Mouse (Mus musculus): ENCODE measurements at regions not wholly inside any gene's neighbourhood (a gene's known extent, or its start where the extent isn't known, plus 50 kb on each side); places are given as distances from the start of the nearest gene placed in this dataset.

DNA sequence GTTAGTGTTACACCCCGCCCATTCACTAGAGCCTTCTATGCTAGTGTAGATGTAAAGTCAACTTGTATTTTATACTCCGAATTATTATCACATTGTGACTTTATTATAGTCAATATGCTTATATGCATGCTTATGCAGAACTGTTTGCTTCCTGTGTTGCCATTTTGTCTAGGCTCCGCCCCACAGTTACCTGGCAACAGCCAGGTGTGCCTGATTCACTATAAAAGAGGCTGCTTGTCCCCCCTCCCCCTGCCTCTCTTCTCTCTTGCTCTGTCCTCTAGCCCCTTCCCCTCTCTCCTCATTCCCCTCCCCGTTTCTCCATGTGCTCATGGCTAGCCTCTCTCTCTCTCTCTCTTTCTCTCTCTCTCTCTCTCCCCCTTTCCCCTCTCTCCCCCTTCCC lies 185.9 kb upstream of the Ccdc122 start:
- ChIA-PET CTCF (no interaction called here), POLR2A (interaction anchor here in 2 of 4 experiments (1.3 to 1.4 kb wide), 2 partner anchors 25 to 345 kb away, joined by 3 read pairs; no protein-coding TSS in a partner anchor)

DNA sequence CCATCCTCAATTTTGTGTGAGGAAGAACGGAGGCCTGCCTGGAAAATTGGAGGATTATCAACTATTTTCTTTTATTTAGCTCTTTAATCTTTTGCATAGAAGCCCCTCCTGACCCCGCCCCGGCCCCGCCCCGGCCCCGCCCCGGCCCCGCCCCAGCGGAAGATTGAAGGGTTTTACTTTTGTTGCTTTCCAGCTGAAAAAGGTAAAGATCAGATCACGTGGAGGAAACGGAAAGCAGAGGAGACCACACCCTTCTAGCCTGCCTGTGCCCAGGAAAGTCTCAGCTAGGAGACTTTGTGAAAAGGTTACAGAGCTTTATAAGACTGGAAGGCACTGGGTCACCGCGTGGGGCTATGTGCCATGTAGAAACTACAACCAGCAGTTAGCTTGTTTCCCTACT lies 186.5 kb upstream of the Ccdc122 start:
- ChIA-PET POLR2A (interaction anchor here in 2 of 4 experiments (0.5 to 1.3 kb wide), 4 partner anchors 26 to 344 kb away, joined by 3 to 4 read pairs (median 3); no protein-coding TSS in a partner anchor), CTCF (no interaction called here)

DNA sequence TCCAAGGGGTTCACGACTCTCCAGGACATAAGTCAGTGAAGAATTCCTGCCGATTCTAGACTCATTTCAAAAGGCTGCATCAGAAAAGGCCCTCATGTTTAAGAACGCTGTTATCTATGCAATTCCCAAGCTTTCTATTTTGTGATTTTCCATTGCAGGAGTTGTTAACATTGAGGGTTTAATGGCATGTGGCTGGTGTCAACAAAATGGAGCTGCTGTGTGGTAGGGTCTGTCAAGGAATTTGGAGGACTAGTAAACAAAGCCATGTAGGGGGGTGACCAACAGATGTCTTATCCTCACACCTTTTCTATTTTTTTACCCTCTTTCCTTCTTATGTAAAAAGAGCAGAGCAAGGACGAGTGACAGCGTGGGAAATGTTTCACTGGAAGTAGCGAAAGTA lies 186.9 kb upstream of the Ccdc122 start:
- POLR2A ChIA-PET, result interaction anchor here in 2 of 4 experiments (0.5 to 1.3 kb wide), 5 partner anchors 26 to 344 kb away, joined by 3 to 4 read pairs (median 3); no protein-coding TSS in a partner anchor
- CTCF ChIA-PET, result interaction anchor here in 1 of 4 experiments (0.5 kb wide), 1 partner anchor 62 kb away, joined by 3 read pairs; no protein-coding TSS in a partner anchor

DNA sequence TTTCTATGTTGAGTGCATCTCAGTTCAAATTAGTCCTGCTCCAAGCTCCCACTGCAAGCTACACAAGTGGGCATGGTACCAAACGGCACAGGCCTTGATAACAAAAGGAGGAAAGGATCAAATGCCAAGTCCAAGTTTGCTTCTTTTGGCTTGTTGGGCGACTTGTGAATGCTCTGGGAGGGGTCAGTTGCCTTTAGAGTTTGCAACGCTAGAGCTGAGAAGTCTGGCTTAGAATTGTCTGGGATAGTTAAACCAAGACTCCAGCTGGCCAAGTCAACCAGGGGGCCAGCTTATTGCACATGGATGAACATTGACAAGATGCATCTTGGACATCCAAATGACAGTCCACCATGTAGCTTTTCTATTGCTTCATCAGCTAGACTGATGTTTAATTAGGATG lies 187.5 kb upstream of the Ccdc122 start:
- ChIA-PET CTCF (interaction anchor here in 1 of 4 experiments (0.5 kb wide), 1 partner anchor 62 kb away, joined by 3 read pairs; no protein-coding TSS in a partner anchor), POLR2A (interaction anchor here in 2 of 4 experiments (1.2 to 1.3 kb wide), 2 partner anchors 343 kb away, joined by 3 to 4 read pairs; no protein-coding TSS in a partner anchor)

DNA sequence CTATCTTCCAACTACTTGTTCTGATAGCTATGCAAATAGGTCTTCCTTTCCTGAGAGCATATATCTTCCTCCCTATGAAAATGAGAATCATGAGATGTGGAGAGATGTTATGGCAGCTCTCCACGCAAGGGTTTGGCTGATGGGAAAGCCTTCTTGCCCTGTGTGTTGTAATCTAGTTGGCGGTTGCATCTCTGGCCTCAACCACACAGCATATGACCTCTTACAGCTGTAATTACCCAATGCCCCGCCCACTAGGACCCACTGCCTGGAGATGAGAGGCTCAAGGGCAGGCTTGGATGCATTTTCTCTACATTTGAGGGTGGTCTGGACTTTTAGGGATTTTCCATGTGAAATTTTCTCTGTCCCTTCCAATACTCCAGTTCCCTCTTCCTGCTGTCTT lies 190.9 kb upstream of the Ccdc122 start:
- CTCF ChIA-PET, result interaction anchor here in 1 of 4 experiments (0.6 kb wide), 1 partner anchor 446 kb away, joined by 4 read pairs; no protein-coding TSS in a partner anchor
- POLR2A ChIA-PET, result interaction anchor here in 2 of 4 experiments (0.6 to 1.0 kb wide), 3 partner anchors 22 to 351 kb away, joined by 3 to 4 read pairs (median 3); no protein-coding TSS in a partner anchor

DNA sequence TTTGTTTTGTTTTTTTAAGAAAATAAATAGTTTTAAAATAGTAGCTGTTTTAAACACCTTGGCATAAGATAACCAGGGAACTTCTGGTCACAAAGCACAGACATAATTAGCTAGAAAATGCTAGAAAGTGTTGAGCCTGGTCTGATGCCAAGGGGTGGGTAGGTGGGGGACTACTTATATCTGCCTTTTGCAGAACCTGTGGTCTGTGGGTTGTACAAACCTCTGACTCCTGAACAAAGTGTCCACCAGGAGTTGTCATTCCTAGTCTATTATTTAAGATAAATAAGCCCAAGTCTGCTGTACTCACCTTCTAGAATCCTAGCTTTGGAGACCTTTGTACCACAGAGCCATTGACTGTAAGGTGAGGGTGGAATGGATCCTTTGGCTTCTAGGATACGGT lies 191.9 kb upstream of the Ccdc122 start:
- ChIA-PET CTCF (no interaction called here), POLR2A (interaction anchor here in 2 of 4 experiments (0.9 to 1.0 kb wide), 2 partner anchors 340 kb away, joined by 3 to 4 read pairs; no protein-coding TSS in a partner anchor)

DNA sequence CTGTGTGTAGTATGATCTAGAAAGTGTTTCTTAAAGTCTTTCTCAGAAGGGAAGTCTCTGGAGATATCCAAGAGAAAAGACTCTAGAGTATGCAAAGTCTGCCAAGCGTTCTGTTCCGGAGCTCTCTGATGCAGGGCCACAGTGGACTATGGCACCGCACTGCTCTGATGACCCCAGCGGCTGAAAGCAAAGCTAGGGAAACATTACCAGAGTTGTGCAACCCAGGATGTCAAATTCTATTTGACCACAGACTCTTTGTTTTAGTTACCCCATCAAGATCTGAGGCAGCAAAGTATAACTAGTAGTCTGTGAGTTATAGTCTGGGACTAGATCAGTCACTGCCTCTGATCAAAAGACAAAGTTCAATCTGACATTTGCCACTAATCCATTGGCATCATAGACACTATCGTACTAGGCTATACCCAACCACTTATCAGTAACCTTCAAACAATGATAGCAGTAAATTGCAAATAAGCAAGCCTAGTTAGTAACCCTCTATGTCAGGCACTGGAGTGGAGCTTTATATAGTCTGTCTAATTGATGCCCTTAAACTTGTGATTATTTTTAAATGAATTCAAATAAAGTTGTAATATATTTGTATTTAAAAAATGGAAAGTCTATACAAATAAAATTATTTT lies 198.9 kb upstream of the Ccdc122 start:
- POLR2A ChIA-PET, result interaction anchor here in 1 of 4 experiments (0.6 to 1.4 kb wide), 2 partner anchors 305 to 332 kb away, joined by 3 to 4 read pairs; no protein-coding TSS in a partner anchor
- CTCF ChIA-PET, result no interaction called here

DNA sequence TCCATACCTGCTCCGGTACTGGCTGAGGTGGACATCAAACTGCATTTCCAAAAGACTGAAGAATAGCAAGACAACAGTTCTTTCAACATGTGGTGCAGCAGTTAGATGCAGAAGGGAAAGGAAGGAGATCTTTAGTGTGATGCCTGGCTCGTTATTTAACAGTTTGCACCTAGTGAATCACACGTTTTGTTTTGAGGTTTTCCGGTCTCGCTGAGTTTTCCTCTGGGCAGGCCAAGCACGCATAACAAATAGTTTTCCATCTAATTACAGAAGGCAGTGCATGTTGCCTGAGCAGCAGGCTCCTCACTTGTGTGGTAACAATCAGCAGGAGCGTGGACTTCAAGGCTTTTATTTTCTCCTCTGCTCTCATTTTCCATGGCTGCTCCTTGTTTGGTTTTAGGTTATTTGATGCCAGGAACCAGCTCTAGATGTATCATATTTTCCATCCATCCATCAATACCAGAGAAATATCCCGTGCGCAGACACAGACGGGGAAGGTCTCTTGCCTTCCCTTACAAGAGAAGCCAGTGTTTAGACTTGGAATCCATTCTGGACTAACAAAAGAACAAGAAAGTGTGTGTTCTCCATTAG lies 199.6 kb upstream of the Ccdc122 start:
- ChIA-PET CTCF (no interaction called here), POLR2A (interaction anchor here in 1 of 4 experiments (1.4 kb wide), 1 partner anchor 331 kb away, joined by 4 read pairs; no protein-coding TSS in a partner anchor)

DNA sequence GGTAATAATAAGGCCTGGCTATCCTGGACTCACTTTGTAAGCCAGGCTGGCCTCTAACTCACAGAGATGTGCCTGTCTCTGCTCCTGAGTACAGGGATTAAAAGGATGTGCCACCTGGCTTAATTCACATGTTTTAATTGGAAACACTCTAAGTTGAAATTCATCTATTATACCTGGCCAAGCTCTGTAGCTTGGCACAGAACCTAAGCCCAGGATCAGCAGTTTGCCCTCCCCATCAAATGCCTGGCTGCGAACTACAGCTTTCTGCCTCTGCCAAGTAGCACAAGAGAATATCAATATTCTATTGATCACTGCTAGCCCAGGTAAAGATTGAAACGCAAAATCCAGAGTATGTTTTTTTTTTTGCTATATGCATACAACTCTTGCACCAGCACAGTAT lies 200.3 kb upstream of the Ccdc122 start:
- CTCF ChIA-PET, result no interaction called here
- POLR2A ChIA-PET, result interaction anchor here in 2 of 4 experiments (0.7 to 1.4 kb wide), 2 partner anchors 19 to 331 kb away, joined by 3 to 4 read pairs; no protein-coding TSS in a partner anchor

DNA sequence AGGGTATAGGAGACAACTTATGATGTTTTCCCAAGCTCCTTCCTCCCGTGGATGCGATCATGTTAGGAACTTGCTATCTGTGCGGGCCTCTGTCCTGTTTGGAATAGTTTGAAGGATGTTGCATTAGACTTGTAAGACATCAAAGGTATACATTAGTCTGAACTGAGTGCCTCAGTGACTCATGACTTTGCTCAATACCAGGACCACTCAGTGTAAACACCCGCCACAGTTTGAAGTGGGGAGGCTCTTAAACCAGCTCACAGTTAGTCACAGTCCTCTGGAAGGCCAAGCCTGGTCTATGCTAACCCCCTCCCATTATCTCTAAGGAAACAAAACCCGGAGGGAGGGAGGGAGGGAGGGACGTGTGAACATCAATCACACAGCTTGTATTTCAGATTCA lies 202.5 kb upstream of the Ccdc122 start:
- ChIA-PET CTCF (interaction anchor here in 1 of 4 experiments (0.7 kb wide), 1 partner anchor 337 kb away, joined by 6 read pairs; no protein-coding TSS in a partner anchor), POLR2A (interaction anchor here in 3 of 4 experiments (0.6 to 1.9 kb wide), 7 partner anchors 10 to 617 kb away, joined by 3 to 6 read pairs (median 4); no protein-coding TSS in a partner anchor)

DNA sequence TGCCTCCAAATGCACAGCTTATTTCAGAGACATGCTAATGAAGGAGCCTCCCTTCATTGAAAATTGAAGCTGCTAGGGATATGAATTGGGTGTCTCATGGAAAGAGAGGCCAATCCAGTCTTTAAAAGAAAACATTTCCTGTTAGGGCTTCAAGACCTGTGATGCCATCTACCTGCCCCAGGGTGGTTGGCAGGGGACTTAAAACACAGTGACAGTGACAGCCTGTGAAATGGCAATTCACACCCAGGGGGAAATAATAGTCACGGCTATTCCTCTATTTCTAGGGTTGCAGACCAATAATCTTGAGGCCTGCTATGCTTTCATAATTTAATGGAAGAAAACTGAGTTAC lies 207.4 kb upstream of the Ccdc122 start:
- POLR2A ChIA-PET, result interaction anchor here in 1 of 4 experiments (0.6 to 1.1 kb wide), 2 partner anchors 113 to 161 kb away, joined by 3 read pairs; no protein-coding TSS in a partner anchor
- CTCF ChIA-PET, result no interaction called here

DNA sequence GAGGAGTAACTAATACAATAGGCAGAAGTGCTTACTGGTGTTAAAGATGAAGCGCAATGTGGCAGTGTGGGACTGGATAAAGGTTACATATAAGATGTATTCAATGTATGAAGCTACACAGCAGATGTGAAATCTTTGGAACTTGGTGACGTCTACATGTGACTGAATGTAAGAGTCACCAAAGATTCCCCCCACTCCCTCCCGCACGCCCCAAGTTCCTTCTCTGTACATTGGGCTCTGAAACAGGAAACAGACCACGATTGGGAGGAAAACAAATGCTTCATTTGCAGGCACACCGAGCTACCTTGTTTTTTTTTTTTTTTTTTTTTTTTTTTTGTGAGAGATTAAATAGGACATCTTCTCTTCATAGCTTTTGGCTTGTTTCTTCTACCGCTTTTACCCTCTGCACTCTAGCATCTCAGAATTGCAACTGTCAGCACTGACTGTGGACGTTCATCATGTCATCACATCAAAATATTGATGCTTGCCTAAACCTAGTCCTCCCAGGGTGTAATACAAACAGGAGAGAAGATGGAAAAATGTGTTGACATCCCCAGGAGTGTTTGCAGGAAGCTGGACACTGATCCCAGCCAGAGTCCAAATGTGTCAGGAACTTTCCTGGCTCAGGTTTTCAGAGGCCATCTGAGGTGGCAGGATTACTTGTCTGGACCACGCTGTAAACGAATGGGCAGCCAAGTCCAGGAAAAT lies 208.0 kb upstream of the Ccdc122 start:
- ChIA-PET CTCF (interaction anchor here in 1 of 4 experiments (0.6 kb wide), 1 partner anchor 119 kb away, joined by 3 read pairs; no protein-coding TSS in a partner anchor), POLR2A (interaction anchor here in 1 of 4 experiments (0.6 to 1.1 kb wide), 2 partner anchors 113 to 162 kb away, joined by 3 read pairs; no protein-coding TSS in a partner anchor)

DNA sequence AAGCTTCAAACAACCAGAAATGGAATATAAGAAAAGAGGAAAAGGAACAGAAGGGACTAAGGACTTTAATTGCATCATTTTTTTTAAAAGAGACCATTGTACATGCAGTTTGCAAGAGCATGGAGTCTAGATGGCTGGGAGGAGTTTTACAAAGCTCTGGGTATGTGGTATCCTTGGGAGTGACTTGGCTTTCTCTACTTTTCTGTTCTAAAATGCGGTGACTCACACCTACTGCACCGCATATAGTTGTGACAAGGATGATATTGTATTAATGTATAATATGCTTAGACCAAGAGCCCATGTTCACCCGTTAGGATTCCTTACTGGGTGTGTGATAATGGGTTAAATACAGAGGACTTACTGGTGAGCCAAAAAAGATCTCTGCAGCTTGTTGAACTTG lies 212.5 kb upstream of the Ccdc122 start:
- ChIA-PET CTCF (no interaction called here), POLR2A (interaction anchor here in 2 of 4 experiments (1.2 to 2.2 kb wide), 5 partner anchors 10 to 308 kb away, joined by 3 to 6 read pairs (median 4); no protein-coding TSS in a partner anchor)

DNA sequence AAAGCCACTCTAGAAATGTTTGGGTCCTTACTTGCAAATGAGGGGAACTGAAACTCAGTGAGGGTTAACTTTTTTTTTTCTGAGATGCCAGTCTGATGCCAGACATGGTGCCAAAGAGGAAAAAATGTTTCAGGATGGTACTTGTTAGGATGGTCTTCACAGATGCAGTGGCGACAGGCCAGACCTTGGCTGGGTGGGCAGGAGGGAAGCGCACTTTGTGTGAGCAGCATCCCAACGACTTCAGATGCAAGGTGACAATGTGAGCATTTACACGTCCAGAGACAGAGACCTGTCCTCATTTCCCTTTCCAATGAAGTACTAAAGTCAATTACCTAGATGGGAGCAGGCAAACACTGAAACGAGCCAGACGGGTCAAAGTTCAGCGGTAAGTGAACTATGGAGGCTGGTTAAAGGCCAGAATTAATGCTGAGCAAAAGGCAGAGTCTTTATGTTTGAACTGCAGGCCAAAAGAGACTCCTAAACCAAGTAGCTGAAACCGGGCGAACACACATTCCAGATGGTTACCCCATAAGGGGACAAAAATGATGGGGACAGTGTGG lies 213.7 kb upstream of the Ccdc122 start:
- ChIA-PET CTCF (interaction anchor here in 1 of 4 experiments (0.6 kb wide), 1 partner anchor 8 kb away, joined by 3 read pairs; no protein-coding TSS in a partner anchor), POLR2A (interaction anchor here in 1 of 4 experiments (1.0 to 2.2 kb wide), 4 partner anchors 12 to 317 kb away, joined by 4 to 6 read pairs (median 4); no protein-coding TSS in a partner anchor)

DNA sequence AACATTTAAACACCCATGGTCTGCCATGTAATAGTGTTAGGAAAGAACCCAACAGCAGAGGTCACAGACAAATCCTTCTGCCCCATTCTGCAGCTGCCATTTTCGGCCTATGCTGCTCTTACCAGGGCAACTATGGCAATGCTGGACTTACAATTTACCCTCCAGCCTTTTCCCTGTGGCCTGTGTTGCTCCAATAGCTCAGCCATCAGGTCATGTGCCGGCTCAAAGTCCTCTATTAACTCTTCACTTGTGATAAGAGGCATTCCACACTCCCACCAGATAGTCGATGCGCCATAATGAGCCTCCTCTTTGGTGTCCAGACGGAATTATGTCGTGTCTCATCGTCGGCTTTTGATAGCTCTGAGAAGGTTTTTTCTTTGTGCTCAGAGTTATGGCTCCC lies 214.7 kb upstream of the Ccdc122 start:
- ChIA-PET CTCF (no interaction called here), POLR2A (interaction anchor here in 2 of 4 experiments (0.7 to 1.2 kb wide), 4 partner anchors 169 to 386 kb away, joined by 3 to 4 read pairs (median 3); no protein-coding TSS in a partner anchor)

DNA sequence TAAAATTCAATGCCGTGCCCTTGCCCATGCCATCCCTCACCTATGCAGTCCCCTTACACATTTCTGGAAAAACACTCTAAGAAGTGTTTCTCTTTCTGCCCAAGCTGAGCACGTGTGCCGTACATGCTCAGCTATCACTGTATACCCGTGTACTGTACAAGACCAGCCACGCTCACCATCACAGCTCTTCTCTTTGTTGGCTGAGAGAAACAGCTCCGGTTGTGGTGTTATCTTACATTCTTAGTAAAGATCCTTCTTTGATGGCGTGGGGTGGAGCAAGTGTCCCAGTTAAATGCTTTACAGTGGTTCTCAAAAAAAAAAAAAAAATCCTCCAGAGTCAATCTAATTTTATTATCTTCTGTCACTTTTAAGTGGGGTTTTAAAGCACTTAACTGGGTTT lies 215.1 kb upstream of the Ccdc122 start:
- ChIA-PET POLR2A (interaction anchor here in 3 of 4 experiments (0.7 to 1.2 kb wide), 5 partner anchors 11 to 386 kb away, joined by 3 to 5 read pairs (median 3); no protein-coding TSS in a partner anchor), CTCF (interaction anchor here in 1 of 4 experiments (0.6 kb wide), 1 partner anchor 136 kb away, joined by 3 read pairs; no protein-coding TSS in a partner anchor)

DNA sequence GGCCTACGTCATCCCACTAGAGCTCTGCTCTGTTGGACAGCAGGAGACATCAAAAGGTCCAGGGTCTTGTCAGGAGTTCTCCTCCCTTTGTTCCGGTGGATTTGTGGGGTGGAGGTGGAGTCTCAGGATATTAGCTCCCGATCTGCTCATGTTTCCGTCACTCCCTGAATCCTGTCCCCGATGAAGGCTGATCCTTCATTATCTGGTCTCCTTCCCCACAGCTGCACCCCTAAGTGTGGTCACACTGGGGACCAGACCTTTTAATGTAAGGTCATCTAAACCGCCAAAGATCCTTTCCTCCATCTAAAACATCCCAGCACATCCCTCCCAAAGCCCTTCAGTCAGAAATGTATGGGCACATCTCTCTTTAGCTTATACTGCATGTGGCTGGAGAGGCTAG lies 215.6 kb upstream of the Ccdc122 start:
- POLR2A ChIA-PET, result interaction anchor here in 3 of 4 experiments (0.7 to 1.2 kb wide), 5 partner anchors 10 to 315 kb away, joined by 3 to 5 read pairs (median 3); no protein-coding TSS in a partner anchor
- CTCF ChIA-PET, result interaction anchor here in 1 of 4 experiments (0.6 kb wide), 1 partner anchor 136 kb away, joined by 3 read pairs; no protein-coding TSS in a partner anchor

DNA sequence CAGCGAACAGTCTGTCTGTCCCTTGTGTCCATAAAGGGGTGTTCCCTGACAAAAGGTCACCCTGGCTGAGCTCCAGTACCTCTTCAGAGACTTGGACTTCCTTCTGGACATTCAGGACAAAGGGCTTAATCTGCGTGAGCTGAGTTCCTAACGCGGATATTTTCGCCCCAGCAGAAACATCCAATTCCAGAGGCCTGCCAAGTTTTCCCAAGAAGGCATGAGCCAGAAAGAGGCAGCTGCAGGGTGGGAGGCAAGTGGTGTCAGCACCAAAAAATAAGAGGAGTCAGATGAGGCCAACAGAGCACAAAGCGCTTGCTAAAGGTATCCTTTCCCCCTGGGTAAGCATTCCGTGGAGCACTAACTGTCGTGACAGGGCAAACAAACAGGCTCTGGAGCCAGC lies 216.9 kb upstream of the Ccdc122 start:
- ChIA-PET POLR2A (interaction anchor here in 1 of 4 experiments (4.2 kb wide), 1 partner anchor 315 kb away, joined by 20 read pairs; no protein-coding TSS in a partner anchor), CTCF (no interaction called here)

All from embryonic stem cell, embryonic (primary cell).